Mouse (Mus musculus) thymus, postnatal 25 days (tissue): ENCODE data around the gene Gstm1.

ENCODE experiments used
- DNase-seq: peaks from one replicate; pipeline ENCODE4 v3.0.0; 2022

Gstm1 gene

DNA sequence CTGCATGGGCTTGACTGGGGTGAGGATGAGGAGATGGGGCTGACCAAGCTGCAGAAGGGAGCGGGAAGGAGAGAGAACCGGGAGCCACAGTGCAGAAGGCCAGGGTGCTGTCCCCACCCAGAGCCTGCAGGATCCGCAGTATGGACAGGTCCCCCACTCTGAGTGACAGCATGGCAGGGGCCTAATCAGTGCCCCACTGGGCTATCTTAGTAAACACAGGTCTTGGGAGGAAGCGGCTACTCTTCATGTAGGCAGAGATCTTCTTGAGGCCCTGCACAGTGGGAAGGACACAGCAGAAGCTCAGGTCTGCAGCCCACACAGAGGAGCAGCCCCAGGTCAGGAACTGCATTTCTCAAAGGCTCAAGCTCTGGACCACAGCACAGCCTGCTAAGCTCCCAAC, 53.7 kb downstream of the Gstm1 start:
- DNase-seq: no peak
